Mouse (Mus musculus) neural tube, embryonic 10.5 days (tissue): ENCODE results near the gene Btbd9.
"Not testable (repeated sequence)": the region's sequence is repeated elsewhere in the genome, so short reads cannot be mapped to it uniquely, and the experiment has no call there.

Source experiments
- DNase-seq: peaks from one replicate; pipeline ENCODE4 v3.0.0-alpha.2; 2017; ENCODE audit warnings: low spot score; ENCODE audit errors: extremely low spot score

Btbd9 gene

GRCm38 (mm10) chr17:30559536-30559935 is 16.8 kb downstream of the Btbd9 start:
- DNase-seq = peak; percentile 25

GRCm38 (mm10) chr17:30558623-30559022 is 17.7 kb downstream of the Btbd9 start:
- no peak for DNase-seq

DNA sequence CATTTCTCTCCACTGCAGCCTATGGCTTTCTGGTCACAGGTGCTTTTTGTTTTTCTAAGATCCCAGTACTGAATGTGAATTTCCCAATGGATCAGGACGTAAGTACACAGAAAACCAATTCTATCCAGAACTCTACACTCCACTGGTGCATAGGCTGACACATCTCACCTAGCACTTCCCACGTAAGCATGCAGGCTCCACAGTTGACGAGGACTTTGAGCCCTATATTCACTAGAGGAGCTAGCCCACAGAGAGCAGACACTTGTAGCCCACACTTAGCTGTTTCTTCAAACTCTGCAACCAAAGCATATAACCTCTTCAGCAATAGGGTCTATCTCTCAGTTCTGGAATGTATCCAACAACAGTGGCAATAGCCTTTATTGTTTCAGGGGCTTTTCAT is 19.8 kb downstream of the Btbd9 start:
- no peak for DNase-seq

DNA sequence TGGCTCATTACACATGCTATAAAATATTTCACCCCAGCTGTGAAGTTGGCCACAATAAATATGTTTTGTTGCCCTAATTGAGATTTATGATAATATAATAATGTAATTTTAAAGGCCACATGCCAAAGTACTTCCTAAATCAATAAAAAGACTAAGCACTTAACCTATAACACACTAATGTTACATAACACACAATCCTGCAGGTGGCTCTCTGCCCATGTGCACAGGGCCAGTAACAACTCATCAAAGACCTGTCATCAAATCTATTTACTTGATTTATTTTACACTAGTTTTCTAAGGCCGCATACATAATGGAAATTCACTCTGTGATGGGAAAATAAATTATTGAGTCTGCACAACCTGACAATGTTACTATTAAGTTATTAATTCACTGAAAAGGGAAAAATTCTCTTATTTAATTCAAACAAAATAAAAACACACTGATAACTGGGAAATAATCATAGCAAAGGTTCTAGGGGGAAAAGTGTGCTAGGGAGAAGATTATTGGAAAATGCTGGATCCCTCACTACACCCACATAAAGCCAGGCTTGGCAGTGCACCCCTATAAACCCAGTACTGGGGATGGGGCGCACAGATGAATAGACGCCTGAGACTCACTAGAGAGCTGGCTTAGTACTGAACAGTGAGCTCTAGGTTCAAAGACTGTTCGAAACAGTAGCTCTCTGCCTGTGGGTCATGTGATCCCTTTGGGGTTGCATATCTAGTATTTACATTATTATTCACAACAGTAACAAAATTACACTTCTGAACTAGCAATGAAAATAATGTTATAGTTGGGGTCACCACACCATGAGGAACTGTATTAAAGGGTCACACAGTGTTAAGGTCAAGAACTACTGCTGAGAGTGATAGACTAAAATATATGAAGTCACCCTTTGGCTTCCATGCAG is 23.0 kb downstream of the Btbd9 start:
- no peak for DNase-seq

GRCm38 (mm10) chr17:30550774-30551107 is 25.5 kb downstream of the Btbd9 start:
- DNase-seq = no peak

DNA sequence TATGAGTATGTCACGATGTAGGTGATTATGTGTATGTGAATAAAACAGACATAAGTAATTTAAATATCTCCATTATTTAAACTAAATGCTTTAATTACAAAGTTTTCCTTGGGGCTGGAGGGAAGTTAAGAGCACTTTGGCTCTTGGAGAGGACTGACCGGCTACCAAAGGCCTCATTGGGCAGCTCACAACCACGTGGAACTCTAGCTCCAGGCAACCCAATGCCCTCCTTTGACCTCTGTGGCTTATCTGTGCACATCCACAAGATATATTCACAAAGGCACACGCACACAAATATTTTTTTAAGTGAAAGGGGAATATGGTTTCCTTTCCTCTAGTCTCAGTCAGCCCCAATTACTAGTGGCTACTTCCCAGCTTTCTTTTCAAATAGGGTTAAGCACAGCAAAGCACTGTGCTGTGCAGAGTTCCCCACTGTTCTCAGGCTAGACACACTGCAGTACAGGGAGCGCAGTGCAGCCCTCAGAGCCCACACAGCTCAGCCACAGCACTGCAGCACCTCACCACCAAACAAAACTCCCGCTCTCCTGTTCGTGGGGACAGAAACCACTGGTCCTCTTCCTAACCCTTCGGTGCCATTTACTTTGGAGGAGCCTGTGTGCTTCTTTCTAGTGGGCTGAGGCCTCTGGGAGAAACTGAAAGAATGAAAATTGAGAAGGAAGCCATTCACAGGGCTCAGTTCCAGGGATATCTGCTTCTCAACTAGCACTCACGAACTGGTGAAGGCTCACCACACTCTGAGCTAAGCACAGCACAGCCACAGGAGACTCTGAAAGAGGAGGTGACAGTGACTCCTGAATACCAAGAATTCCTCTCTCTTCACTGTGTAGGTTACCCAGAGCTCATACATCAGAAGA is 26.2 kb downstream of the Btbd9 start:
- no peak for DNase-seq

DNA sequence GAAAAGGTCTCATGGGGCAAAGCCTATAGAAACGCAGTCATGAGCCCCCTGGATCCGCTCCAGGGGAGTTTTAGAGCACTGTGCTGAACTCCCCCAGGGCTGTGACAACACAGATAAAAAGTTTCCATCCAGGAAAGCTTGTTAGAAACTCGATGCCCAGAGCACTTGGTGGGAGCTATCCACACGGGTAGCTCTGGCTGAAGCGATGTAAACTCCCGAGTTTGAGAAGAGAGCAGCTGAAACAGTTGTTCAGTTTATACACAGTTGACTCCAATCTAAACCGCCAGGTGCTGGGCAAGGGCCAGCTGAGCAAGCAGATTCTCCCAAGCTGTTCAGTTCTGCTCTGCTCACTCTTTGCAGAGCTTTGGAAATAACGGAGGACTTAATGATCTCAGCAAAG is 37.2 kb downstream of the Btbd9 start:
- DNase-seq = no peak

DNA sequence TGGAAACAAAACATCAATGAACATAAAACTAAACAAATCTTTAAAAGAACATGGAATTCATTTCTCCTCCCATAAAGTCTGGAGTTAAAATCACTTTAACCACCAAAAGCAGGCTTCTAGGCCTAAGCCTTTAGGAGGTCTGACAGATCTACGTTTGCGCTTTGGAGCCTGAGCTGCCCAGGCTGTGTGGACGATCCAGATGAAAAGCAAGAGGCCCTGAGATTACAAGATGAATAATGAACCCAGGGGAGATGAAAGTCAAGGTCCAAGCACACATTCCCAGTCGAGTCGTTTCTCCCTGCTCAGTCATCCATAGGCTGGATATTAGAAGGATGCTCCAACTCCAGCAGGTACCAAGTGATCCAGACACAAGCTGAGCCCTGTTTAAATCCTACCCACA is 39.6 kb downstream of the Btbd9 start:
- DNase-seq = no peak

DNA sequence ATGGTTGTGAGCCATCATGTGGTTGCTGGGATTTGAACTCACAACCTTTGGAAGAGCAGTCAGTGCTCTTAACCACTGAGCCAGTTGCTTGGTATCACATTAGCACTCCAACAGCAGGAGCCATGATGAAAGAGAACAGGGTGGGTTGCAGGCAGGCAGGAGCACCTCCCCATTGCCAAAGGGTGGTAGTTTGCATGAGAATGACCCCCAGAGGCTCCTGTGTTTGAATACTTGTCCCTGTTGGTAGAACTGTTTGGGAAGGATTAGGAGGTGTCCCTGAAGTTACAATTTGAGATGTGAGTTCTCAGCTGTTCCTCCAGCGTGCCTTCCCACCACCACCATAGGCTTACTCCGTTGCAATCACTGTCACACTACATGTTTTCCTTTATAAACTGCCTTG is 43.2 kb downstream of the Btbd9 start:
- no peak for DNase-seq

DNA sequence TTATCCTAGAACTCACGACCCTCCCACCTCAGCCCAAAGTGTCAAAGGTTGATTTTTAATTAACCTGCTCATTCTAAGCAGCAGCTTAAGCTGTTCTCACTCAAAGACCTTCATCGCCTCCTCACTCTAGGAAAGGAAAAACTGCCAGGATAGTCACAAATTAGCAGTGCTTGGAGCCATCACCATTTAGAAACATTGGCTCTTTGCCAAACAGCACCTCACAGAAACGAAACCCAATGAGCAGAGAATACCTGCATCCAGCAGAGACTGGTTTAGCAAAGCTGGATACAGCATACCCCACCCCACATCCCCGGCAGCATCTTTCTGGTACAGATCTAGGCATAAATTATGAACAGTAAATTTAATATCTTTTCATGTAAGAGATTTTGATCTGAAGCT is 45.7 kb downstream of the Btbd9 start:
- DNase-seq = no peak

DNA sequence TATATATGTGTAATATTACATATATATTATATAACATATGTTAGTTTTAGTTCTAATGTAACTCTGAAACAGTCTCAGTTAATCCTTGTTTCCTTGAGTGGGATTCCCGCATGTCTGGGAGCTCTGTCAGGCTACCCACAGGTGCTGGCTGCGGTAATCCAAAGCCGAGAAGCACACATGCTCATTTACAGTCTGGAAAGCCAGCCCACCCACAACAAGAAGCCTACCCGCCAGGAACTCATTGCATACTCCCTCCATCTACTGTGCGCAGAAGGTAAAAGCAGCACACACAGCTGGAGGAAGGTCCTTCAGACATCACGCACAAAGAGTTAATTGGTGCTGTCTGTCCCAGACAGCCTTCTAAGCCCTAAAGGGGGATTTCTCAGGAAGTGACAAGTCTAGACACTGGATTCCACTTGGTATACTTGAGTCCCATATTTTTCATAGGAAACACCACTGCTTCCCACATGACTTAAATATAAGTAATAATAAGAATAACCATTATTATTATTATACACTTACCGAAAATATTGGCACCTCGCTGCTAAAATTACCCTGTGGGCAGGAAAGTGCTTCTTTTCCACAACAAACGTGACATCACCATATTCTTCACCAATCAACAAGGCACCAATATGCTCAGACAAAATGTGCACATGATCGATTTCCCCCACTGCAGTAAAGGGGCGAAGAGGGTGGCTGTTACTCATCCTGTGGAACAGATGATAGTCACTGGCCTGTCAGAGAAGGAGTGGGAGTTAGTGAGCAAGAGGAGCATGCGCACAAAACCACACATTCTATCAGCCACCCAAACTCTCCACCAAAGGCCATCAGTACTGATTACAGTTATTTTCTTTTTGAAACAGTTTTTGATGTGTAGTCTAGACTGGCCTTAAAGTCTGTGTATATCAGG is 46.4 kb downstream of the Btbd9 start:
- DNase-seq = no peak

GRCm38 (mm10) chr17:30525405-30526295 is 50.6 kb downstream of the Btbd9 start:
- DNase-seq = no peak

GRCm38 (mm10) chr17:30524451-30524850 is 51.8 kb downstream of the Btbd9 start:
- no peak for DNase-seq

DNA sequence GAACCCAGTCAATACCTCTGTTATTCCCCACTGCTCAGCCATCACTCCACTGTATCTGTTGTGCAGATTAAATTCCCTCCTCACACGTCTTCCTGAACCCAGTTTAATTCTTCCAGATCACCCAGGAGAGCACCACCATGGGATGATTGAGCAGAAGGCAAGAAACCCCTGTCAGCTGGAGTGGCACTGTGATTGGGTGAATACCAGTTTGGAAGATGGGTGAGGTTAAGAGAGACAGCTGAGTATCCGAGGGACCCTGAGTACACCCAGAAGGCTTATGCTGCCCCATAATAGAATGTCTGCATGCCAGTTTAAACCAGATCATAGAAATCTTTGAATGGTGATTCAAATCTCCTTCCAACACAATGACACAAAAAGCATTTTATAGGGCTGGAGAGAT is 52.5 kb downstream of the Btbd9 start:
- DNase-seq = no peak

GRCm38 (mm10) chr17:30522406-30523078 is 53.7 kb downstream of the Btbd9 start:
- DNase-seq = no peak

- not testable (repeated sequence) for DNase-seq
These were observed 57.1 kb downstream of the Btbd9 start for GRCm38 (mm10) chr17:30519172-30519512.

GRCm38 (mm10) chr17:30518431-30519171 is 57.7 kb downstream of the Btbd9 start:
- DNase-seq = no peak

GRCm38 (mm10) chr17:30516580-30517340 is 59.5 kb downstream of the Btbd9 start:
- DNase-seq = no peak
